Mouse (Mus musculus): ENCODE results near the gene Sipa1. TPM values are rescaled to one million over a fixed set of nuclear protein-coding genes. Genes with fewer than 3 reads are reported as not detected.

Gene Sipa1
- total RNA-seq, 4 experiments from 2014 or later, result 2.1 to 6.9 (median 6.3) TPM

- no peak for DNase-seq (ENCODE audit: low spot score in 2 of 2)
Observed at GRCm38 (mm10) chr19:5607705-5608410, 55.6 kb downstream of the Sipa1 start.

- DNase-seq (ENCODE audit: low spot score in 2 of 2), result no peak
Observed at GRCm38 (mm10) chr19:5606196-5606595, 57.3 kb downstream of the Sipa1 start.

GRCm38 (mm10) chr19:5605126-5605525 is 58.4 kb downstream of the Sipa1 start:
- DNase-seq (ENCODE audit: low spot score in 2 of 2), result no peak

GRCm38 (mm10) chr19:5603664-5604063 is 59.8 kb downstream of the Sipa1 start:
- DNase-seq (ENCODE audit: low spot score in 2 of 2), result no peak

GRCm38 (mm10) chr19:5601752-5602541 is 61.6 kb downstream of the Sipa1 start, which contains the start of gene Rnaseh2c:
Gene Rnaseh2c, plus strand, starts transcription at chr19:5601873.
- peak in 1 of 2 experiments; percentile 46 for DNase-seq (ENCODE audit: low spot score in 2 of 2)

Small RNAs within 50 kb of the gene (microRNA-seq; reads per million reads assigned to microRNA genes)
- gene Mir6987, result not detected

Other genes starting within 250 kb of the Sipa1 start
- gene Drap1, start 238.7 kb downstream of the Sipa1 start, total RNA-seq (2022), result 100 to 1,000 TPM; 727 to 752 (median 743) TPM
- gene AI837181, start 238.6 kb downstream of the Sipa1 start, total RNA-seq (2022), result 10 to 100 TPM; 33.7 to 38.3 (median 35.8) TPM
- not detected for gene Fosl1, start 216.2 kb downstream of the Sipa1 start, total RNA-seq (2022)
- 1 to 10 TPM; 5.5 to 8.1 (median 6.3) TPM for gene Ccdc85b, start 205.8 kb downstream of the Sipa1 start, total RNA-seq (2022)
- gene Fibp, start 203.1 kb downstream of the Sipa1 start, total RNA-seq (2022), result 10 to 100 TPM; 29.2 to 35.1 (median 32.8) TPM
- not detected for gene Ctsw, start 195.2 kb downstream of the Sipa1 start, total RNA-seq (2022)
- gene Efemp2, start 189.8 kb downstream of the Sipa1 start, total RNA-seq (2022), result 1 to 10 TPM; 3.2 to 6.1 (median 3.8) TPM
- gene Mus81, start 175.3 kb downstream of the Sipa1 start, total RNA-seq (2022), result 10 to 100 TPM; 18.5 to 22.8 (median 21.2) TPM
- 10 to 100 TPM; 44.8 to 57.2 (median 51.2) TPM for gene Cfl1, start 173.3 kb downstream of the Sipa1 start, total RNA-seq (2022)
- under 1 TPM in 3 of 4 experiments, not detected in 1; 0.31 to 0.67 (median 0.47) TPM for gene 1700020D05Rik, start 159.9 kb downstream of the Sipa1 start, total RNA-seq (2022)
- 1 to 10 TPM; 5.3 to 6.4 (median 5.9) TPM for gene Snx32, start 153.2 kb downstream of the Sipa1 start, total RNA-seq (2022)
- gene Ovol1, start 103.1 kb downstream of the Sipa1 start, total RNA-seq (2022), result not detected
- gene Ap5b1, start 95.7 kb downstream of the Sipa1 start, total RNA-seq (2022), result 1 to 10 TPM; 2.0 to 2.6 (median 2.5) TPM
- gene Rnaseh2c, start 61.8 kb downstream of the Sipa1 start, total RNA-seq (2022), result 10 to 100 TPM; 40.5 to 63.8 (median 50.9) TPM
- gene Kat5, start 53.5 kb downstream of the Sipa1 start, total RNA-seq (2022), result 10 to 100 TPM; 17.2 to 23.9 (median 21.6) TPM
- gene Rela, start 26.2 kb downstream of the Sipa1 start, total RNA-seq (2022), result 10 to 100 TPM; 13.8 to 20.5 (median 15.0) TPM
- gene Map3k11, start 25.0 kb upstream of the Sipa1 start, total RNA-seq (2022), result 1 to 10 TPM; 7.1 to 8.7 (median 8.1) TPM
- 10 to 100 TPM; 11.8 to 15.2 (median 13.7) TPM for gene Pcnx3, start 25.2 kb upstream of the Sipa1 start, total RNA-seq (2022)
- gene Kcnk7, start 40.7 kb upstream of the Sipa1 start, total RNA-seq (2022), result not detected
- gene Ehbp1l1, start 62.6 kb upstream of the Sipa1 start, total RNA-seq (2022), result 100 to 1,000 TPM; 195 to 259 (median 242) TPM
- 10 to 100 TPM; 17.0 to 18.5 (median 18.2) TPM for gene Fam89b, start 65.9 kb upstream of the Sipa1 start, total RNA-seq (2022)
- 10 to 100 TPM; 32.6 to 42.8 (median 39.2) TPM for gene Ltbp3, start 77.2 kb upstream of the Sipa1 start, total RNA-seq (2022)
- 10 to 100 TPM; 71.4 to 91.0 (median 82.6) TPM for gene Scyl1, start 107.7 kb upstream of the Sipa1 start, total RNA-seq (2022)
- 1 to 10 TPM; 2.7 to 4.5 (median 3.0) TPM for gene Frmd8, start 211.6 kb upstream of the Sipa1 start, total RNA-seq (2022)
- gene Slc25a45, start 214.1 kb upstream of the Sipa1 start, total RNA-seq (2022), result 1 to 10 TPM in 3 of 4 experiments, under 1 TPM in 1; 0.80 to 1.3 (median 1.1) TPM
- under 1 TPM; 0.12 to 0.34 (median 0.26) TPM for gene Tigd3, start 230.4 kb upstream of the Sipa1 start, total RNA-seq (2022)
- gene Dpf2, start 249.3 kb upstream of the Sipa1 start, total RNA-seq (2022), result 10 to 100 TPM; 70.5 to 97.8 (median 77.4) TPM

Data from gastrocnemius, adult 8-10 months (tissue).